Mouse (Mus musculus) right cerebral cortex, adult 2 months (tissue): ENCODE measurements around the gene Dram1.

Experiments used
- DNase-seq, 2 experiments: peaks; one replicate each; pipeline ENCODE4 v3.0.0; 2021 to 2022; ENCODE audit warnings: low spot score in 2 of 2

Dram1 gene

DNA sequence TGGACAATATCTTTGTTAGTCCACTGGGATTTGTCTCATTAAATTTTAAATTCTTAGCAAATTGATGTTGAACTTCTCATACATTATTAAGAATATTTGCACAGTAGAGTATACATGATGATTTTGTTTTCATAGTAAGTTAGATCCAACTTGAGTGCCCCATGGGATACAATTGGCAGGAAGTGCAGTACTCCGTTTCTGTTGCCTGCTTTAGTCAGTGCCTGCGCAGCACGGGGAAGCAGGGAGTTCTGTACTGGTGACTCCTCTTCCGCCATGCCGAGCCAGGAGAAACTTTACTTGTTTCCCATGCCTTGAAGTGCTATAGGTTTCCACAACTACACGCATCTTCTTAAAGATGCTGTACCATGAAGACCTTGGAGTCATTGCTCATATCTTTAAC lies 83.8 kb downstream of the Dram1 start:
- DNase-seq: no peak

DNA sequence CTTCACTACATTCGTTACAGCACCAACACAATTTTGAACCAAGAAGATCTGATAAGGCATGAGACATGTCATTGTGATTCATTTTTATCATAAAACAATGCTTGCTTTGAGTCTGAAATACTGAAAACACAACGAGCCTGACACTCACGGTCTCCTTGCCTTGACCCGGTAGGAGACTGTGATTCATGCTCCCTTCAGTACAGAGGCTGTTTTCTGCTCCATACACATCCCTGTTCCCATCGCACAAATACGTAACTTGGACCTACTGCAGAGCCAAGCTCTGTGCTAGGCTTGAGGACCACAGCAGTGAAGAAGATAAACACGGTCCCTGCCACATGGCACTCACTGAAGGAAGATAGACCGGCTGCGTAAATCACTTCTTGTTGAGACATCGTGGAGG lies 90.8 kb downstream of the Dram1 start:
- no peak for DNase-seq

DNA sequence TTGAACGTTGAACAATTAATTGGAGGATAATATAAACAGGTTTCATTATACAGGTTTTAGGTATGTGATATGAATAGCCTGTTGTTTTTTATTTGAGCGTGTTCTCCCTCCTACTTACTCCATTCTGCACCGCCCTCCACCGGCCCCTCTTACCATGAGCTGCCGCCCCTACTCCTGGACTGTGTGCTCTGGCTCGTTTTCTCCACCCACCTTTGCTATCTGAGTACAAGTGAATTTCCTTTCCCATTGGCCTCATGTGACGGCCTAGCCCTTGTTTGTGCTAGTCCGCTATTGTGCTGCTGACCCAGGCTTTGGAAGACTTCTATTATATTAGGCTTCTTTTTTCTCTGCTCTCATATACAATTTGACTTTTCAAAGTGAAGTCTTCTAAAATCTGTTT lies 91.6 kb downstream of the Dram1 start:
- no peak for DNase-seq

DNA sequence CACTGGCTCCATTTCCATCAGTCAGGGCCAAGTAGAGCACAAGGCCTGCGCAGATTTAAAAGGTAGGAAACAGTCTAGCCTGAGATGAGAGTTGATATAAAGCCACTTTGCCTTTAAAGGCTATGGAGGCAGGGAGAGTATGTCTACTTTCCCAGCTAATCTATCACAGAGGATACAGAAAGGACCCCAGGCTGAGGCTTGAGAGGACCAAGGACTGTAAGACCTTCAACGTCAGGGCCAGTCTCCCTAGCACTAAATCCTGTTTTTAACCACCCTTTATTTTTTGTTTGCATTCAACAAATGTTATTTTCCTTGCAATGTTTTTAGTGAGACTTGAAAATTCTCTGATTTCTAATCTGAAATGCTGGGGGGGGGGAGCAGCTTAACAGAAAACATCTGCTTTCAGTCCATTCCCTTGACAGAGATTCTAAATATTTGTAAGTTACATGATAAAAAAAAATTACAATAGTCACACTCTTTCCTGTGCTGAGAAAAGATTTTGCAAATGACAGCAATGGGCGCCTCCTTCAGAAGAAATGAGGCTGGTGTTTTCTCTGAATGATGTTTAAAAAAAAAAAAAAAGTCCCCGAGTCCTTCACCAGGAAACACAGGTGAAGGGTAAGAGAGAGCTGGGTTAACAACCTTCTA lies 94.4 kb downstream of the Dram1 start:
- no peak for DNase-seq

DNA sequence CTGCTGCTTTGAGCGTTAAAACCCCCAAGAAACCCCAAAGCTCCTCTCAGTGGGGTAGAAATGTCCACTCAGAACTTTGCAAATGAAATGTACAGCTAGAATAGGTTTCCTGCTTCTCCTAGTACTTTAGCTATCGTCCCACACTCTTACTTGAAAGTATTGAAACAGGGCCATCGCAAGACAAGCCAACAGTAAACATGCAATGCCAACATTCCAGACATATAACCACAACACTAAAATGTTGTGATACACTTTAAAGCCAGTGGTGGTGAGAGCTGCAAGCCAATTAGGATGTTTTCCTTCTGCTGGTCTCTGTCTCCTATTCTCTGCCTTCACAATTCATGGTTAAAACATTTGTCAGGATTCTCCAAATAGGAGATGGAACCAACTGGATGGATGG lies 97.2 kb downstream of the Dram1 start:
- DNase-seq: no peak

DNA sequence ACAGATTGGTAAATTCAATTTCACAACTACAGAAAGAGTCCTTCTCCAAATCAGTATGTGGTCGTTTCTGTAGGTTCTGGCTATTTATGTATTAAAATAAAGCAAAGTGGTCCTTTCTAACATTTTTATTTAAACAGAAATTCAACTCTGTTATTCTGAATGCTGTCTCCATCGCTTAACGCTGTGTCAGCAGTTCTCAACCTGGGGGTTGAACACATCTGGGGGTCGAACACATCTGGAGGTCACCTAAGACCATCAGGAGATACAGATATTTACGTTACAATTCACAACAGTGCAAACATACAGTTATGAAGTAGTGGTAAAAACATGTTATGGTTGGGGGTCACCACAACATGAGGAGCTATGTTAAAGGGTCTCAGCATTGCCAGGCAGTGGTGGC lies 104.8 kb downstream of the Dram1 start:
- DNase-seq: no peak
